Mouse (Mus musculus) embryonic facial prominence, embryonic 10.5 days (tissue): Measurements from ENCODE around the gene Slc38a5. TPM values are rescaled to one million over a fixed set of nuclear protein-coding genes. Genes with fewer than 3 reads are reported as not detected.

ENCODE experiments used
- polyA plus RNA-seq: library from polyadenylated mRNA; unstranded; fragments of >200 nt; fragmentation: Nextera tagmentation; extraction: Ambion mirVana; gene quantifications from 2 replicates; pipeline ENCODE4 v1.2.1, GENCODE M21; 2016

Gene Slc38a5
- polyA plus RNA-seq, 1 experiment from 2014 or later: 4.2 TPM

Other genes starting within 250 kb of the Slc38a5 start
- gene Suv39h1, start 196.4 kb upstream of the Slc38a5 start, polyA plus RNA-seq: 97.6 and 102 TPM in 2 replicates
- gene Was, start 180.6 kb upstream of the Slc38a5 start, polyA plus RNA-seq: 0.14 and 0.18 TPM in 2 replicates
- gene Wdr13, start 138.2 kb upstream of the Slc38a5 start, polyA plus RNA-seq: 19.7 and 19.8 TPM in 2 replicates
- 424 and 444 TPM in 2 replicates for gene Rbm3, start 125.3 kb upstream of the Slc38a5 start, polyA plus RNA-seq
- 10.4 and 11.8 TPM in 2 replicates for gene Tbc1d25, start 95.0 kb upstream of the Slc38a5 start, polyA plus RNA-seq
- 25.8 and 35.2 TPM in 2 replicates for gene Ebp, start 77.6 kb upstream of the Slc38a5 start, polyA plus RNA-seq
- gene Porcn, start 64.6 kb upstream of the Slc38a5 start, polyA plus RNA-seq: 13.0 and 13.1 TPM in 2 replicates
- gene Ftsj1, start 18.7 kb upstream of the Slc38a5 start, polyA plus RNA-seq: 50.5 and 52.4 TPM in 2 replicates
- not detected in 2 replicates for gene Ssxb10, start 56.3 kb downstream of the Slc38a5 start, polyA plus RNA-seq
- gene Ssxb9, start 95.8 kb downstream of the Slc38a5 start, polyA plus RNA-seq: not detected in 2 replicates
- not detected in 2 replicates for gene Ssxb1, start 142.2 kb downstream of the Slc38a5 start, polyA plus RNA-seq
- gene Ssxb2, start 190.6 kb downstream of the Slc38a5 start, polyA plus RNA-seq: not detected in 2 replicates